Mouse (Mus musculus) MEL (cell line): ENCODE data around the gene Syna.

Experiments used
- CTCF ChIP-seq, 3 experiments: IDR thresholded peaks in 2 of 3; conservative IDR thresholded peaks in 1 of 3; 2 replicates each; pipeline ENCODE4 v1.5.1; 2011 to 2012; ENCODE audit warnings: low read length in 3 of 3, low read depth in 2 of 3, mild to moderate bottlenecking in 2 of 3, improper control_type of control experiment in 1 of 3, inconsistent platforms in 1 of 3, mixed read lengths in 1 of 3, moderate library complexity in 1 of 3; ENCODE audit not compliant: control insufficient read depth in 1 of 3, insufficient read depth in 1 of 3, poor library complexity in 1 of 3, severe bottlenecking in 1 of 3
- GATA1 ChIP-seq: IDR thresholded peaks from 2 replicates; pipeline ENCODE4 v1.6.1; 2011; ENCODE audit warnings: low read depth, low read length, improper control_type of control experiment
- MAX ChIP-seq: IDR thresholded peaks from 2 replicates; pipeline ENCODE4 v1.6.1; 2011; ENCODE audit warnings: low read length, improper control_type of control experiment
- NRF1 ChIP-seq: IDR thresholded peaks from 2 replicates; pipeline ENCODE4 v1.6.1; 2014; ENCODE audit warnings: low read depth, mild to moderate bottlenecking, inconsistent platforms, low read length, improper control_type of control experiment, moderate library complexity; ENCODE audit not compliant: poor library complexity, insufficient read depth, severe bottlenecking
- POLR2A ChIP-seq, 2 experiments: IDR thresholded peaks; 2 replicates each; pipeline ENCODE4 v1.6.1; 2011 to 2012; ENCODE audit warnings: low read length in 2 of 2, mild to moderate bottlenecking in 2 of 2, control low read depth in 1 of 2, improper control_type of control experiment in 1 of 2, low read depth in 1 of 2, moderate library complexity in 1 of 2; ENCODE audit not compliant: control insufficient read depth in 1 of 2, insufficient read depth in 1 of 2, poor library complexity in 1 of 2

DNA sequence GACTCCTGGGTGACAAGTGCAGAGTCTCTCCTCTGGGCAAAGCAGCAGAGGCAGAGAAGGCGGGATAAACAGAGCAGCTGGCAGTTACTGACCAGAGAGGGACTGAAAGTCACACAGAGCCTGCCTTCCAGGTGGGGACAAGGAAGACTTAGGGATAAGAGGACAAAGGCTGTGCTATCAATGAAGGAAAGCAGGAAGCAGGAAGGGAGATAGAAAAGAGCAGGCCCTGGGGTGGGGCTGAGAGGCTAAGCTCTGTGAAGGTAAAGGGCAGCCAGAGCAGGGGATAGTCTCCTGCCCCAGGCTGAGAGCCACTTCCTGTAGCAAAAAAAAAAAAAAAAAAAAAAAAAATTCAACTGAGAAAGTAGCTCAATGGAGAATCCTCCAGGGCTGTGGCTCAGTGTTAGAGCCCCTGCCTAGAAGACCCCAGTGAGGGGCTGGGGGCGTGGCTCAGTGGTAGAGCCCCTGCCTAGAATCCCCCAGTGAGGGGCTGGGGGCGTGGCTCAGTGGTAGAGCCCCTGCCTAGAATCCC lies 10.3 kb downstream of the Syna start:
- TF ChIP-seq POLR2A (IDR thresholded peaks at IDR 0.05; ENCODE audit: control insufficient read depth in 1 of 2, insufficient read depth in 1 of 2, low read depth in 1 of 2, low read length in 2 of 2, poor library complexity in 1 of 2) (no peak), MAX (no peak), CTCF (IDR thresholded peaks at IDR 0.05 in 2 of 3, conservative IDR thresholded peaks at IDR 0.05 in 1 of 3; ENCODE audit: control insufficient read depth in 1 of 3, insufficient read depth in 1 of 3, low read depth in 2 of 3, low read length in 3 of 3, poor library complexity in 1 of 3, severe bottlenecking in 1 of 3) (no peak), NRF1 (no peak), GATA1 (no peak)
